Mouse (Mus musculus) cerebellum, adult 11 months (tissue): ENCODE data around the gene Cmtm2a.
"Not testable (repeated sequence)": the region's sequence is repeated elsewhere in the genome, so short reads cannot be mapped to it uniquely, and the experiment has no call there.

Source experiments
- DNase-seq: peaks from one replicate; pipeline ENCODE4 v3.0.0; 2022

Gene Cmtm2a

DNA sequence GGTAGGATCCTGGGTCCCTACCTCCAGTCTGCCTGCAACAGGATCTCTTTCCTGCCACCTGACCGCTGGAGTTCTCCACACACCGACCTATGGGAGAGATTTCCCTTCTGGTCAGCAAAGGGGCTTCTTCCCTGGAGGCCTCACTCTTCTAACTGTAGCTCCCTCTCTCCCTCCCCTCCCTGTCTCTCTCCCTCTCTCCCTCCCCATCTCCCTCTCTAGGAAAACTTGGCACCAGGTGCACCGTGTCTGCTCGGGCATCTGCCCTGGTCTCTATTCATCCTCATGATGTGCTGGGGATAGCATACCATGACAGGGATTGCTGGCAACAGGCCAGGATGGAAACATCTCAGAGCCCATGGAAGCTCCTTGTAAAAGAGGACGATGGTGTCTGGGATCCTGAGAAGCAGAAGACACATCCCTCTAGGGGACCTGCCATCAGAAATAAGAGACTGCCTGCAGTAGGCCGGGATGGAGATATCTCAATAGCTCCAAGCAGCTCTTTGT, 24.0 kb downstream of the Cmtm2a start:
- DNase-seq = no peak

GRCm38 (mm10) chr8:104268368-104268767, 24.6 kb downstream of the Cmtm2a start:
- DNase-seq = no peak

- DNase-seq = not testable (repeated sequence)
These were observed 28.6 kb downstream of the Cmtm2a start for GRCm38 (mm10) chr8:104264271-104264935.

GRCm38 (mm10) chr8:104261802-104262201, 31.2 kb downstream of the Cmtm2a start:
- not testable (repeated sequence) for DNase-seq

GRCm38 (mm10) chr8:104253016-104253415, 40.0 kb downstream of the Cmtm2a start:
- DNase-seq = no peak

GRCm38 (mm10) chr8:104251461-104251860, 41.5 kb downstream of the Cmtm2a start:
- no peak for DNase-seq

GRCm38 (mm10) chr8:104250439-104251367, 42.3 kb downstream of the Cmtm2a start, which contains the start of gene Cklf:
Gene Cklf (plus strand): TSS chr8:104250861.
- DNase-seq = peak; percentile 73

GRCm38 (mm10) chr8:104249442-104249996, 43.5 kb downstream of the Cmtm2a start:
- no peak for DNase-seq

GRCm38 (mm10) chr8:104248276-104248675, 44.7 kb downstream of the Cmtm2a start, which contains the start of gene Tk2:
Gene Tk2 (minus strand): TSS chr8:104248558.
- DNase-seq = peak; percentile 51

GRCm38 (mm10) chr8:104247908-104248275, 45.1 kb downstream of the Cmtm2a start:
- DNase-seq = peak; percentile 22

GRCm38 (mm10) chr8:104247054-104247907, 45.7 kb downstream of the Cmtm2a start:
- no peak for DNase-seq

DNA sequence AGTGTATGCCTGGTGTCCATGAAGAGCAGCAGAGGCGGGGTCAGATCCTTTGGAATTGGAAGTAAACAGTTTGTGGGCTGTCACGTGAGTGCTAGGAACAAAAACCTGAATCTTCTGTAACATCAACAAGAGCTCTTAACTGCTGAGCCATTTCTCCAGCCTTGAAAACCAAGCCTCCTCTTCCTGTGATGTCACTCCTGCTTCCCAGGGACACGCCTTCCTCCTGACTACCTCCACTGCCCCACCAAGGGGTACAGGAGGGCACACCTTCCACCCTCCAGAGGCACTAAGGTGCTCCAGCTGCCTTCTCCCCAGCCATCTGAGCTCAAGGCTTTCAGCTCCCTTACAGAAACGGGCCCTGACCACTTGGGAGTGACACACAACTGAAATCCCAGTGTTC, 46.4 kb downstream of the Cmtm2a start:
- no peak for DNase-seq

DNA sequence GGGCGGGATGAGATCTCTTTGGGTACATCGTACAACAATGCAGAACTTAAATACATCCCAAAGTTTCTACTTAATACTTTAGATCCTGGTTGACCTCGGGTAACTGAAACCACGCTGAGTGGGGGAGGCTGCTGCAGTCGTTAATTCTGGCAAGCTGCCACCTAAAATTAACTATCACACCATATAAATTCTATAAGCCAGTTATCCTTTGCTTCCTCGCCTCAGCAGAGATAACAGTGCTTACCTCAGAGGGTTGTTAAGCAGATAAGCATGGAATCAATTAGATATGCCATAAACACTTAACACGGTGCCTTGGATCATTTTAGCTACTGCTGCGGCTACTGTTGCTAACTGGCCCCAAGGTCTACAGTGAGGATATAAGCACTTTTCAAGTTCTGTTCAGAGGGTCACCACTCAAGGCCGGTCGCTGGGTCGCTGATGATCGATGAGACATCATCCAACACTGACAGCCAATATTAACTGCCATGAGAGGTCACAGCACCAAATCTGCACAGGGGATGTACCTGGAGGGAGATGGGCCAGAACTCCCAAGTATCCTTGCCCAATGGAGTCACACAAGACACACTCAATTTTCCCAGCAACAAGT, 50.8 kb downstream of the Cmtm2a start:
- no peak for DNase-seq

GRCm38 (mm10) chr8:104239418-104239861, 53.5 kb downstream of the Cmtm2a start:
- DNase-seq = no peak

GRCm38 (mm10) chr8:104234573-104234972, 58.4 kb downstream of the Cmtm2a start:
- DNase-seq = no peak

- DNase-seq = no peak
These were observed 60.1 kb downstream of the Cmtm2a start for GRCm38 (mm10) chr8:104232919-104233318.

DNA sequence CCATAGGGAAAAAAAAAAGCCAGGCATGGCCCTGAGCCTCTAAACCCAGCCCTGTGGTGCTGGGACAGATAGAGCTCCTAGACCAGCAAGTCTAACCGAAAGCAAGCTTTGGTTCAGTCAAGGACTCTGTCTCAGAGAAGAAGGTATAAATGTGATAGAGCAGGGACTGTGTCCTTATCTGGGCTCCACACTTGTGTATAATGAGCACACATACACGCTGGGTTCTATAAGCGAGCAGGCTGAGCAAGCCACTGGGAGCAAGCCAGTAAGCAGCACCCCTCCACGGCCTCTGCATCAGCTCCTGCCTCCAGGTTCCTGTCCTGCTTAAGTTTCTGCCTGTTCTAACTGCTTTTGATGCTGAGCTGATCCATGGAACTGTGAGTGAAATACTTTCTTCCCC, 60.9 kb downstream of the Cmtm2a start:
- no peak for DNase-seq
